Mouse (Mus musculus): ENCODE measurements around the gene Dspp. TPM values are rescaled to one million over a fixed set of nuclear protein-coding genes. Genes with fewer than 3 reads are reported as not detected.

The Dspp gene
- not detected for total RNA-seq (2023)

GRCm38 (mm10) chr5:104170412-104170811 lies at the start of gene Dspp:
TSS of gene Dspp (plus strand) at chr5:104170712.

GRCm38 (mm10) chr5:104202351-104202750 lies 31.8 kb downstream of the Dspp start, which contains the start of gene Dmp1:
TSS of gene Dmp1 (plus strand) at chr5:104202613.

Other genes with a start within 250 kb of the Dspp start
- not detected for gene Hsd17b13, start 193.3 kb upstream of the Dspp start, total RNA-seq (2023)
- 100 to 1,000 TPM; 140 to 154 TPM for gene Hsd17b11, start 148.8 kb upstream of the Dspp start, total RNA-seq (2023)
- gene Nudt9, start 124.4 kb upstream of the Dspp start, total RNA-seq (2023): 10 to 100 TPM; 30.2 TPM
- not detected for gene Gm17660, start 93.1 kb upstream of the Dspp start, total RNA-seq (2023)
- not detected for gene Sparcl1, start 57.0 kb upstream of the Dspp start, total RNA-seq (2023)
- not detected for gene Dmp1, start 31.9 kb downstream of the Dspp start, total RNA-seq (2023)
- not detected for gene Ibsp, start 128.5 kb downstream of the Dspp start, total RNA-seq (2023)
- gene Mepe, start 154.6 kb downstream of the Dspp start, total RNA-seq (2023): not detected

All from monocyte, adult 59 days (primary cell).